Mouse (Mus musculus) T-helper 1 cell (primary cell): ENCODE measurements around the gene Chil5.
"Not testable (repeated sequence)": the region's sequence is repeated elsewhere in the genome, so short reads cannot be mapped to it uniquely, and the experiment has no call there.

ENCODE experiments used
- in situ Hi-C: fragments of 300-600 bp; cut with MboI, MseI; formaldehyde crosslinking; loops from one replicate; pipeline ENCODE4 v1.15.1; 2025; ENCODE audit warnings: high pct_unique_total_duplicates

Chil5 gene

GRCm38 (mm10) chr3:106032781-106033180, at the start of gene Chil5:
Gene Chil5 (minus strand): TSS chr3:106032814.
- in situ Hi-C loops = no loop called here

- in situ Hi-C loops = no loop called here
These were observed 42.2 kb upstream of the Chil5 start for GRCm38 (mm10) chr3:106074824-106075223.

- in situ Hi-C loops = no loop called here
These were observed 38.4 kb upstream of the Chil5 start for GRCm38 (mm10) chr3:106070994-106071393.

DNA sequence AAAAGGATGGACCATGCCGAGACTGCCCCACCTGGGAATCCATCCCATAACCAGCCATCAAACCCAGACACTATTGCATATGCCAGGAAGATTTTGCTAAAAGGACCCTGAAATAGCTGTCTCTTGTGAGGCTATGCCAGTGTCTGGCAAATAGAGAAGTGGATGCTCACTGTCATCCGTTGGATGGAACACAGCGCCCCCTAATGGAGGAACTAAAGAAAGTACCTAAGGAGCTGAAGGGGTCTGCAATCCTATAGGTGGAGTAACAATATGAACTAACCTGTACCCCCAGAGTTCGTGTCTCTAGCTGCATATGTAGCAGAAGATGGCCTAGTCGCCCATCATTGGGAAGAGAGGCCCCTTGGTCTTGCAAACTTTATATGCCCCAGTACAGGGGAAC, 35.1 kb upstream of the Chil5 start:
- in situ Hi-C loops = not testable (repeated sequence)

DNA sequence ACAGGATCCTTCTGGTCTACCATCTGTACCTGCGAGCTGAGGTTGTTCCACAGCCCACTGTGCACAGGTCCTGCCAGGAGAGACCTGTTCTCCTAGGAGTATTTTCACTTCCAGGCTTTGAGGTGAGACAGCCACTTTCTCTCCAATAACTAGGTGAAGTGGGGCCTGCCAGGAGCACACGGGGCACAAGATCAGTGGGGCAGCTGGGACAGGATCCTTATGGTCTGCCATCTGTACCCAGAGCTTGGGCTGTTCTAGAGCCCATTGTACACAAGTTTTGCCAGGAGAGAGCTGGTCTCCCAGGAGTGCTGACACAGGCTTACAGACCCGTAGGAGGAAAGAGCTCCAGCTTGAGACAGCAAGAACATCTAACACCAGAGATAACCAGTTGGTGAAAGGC, 25.4 kb upstream of the Chil5 start:
- in situ Hi-C loops = no loop called here

DNA sequence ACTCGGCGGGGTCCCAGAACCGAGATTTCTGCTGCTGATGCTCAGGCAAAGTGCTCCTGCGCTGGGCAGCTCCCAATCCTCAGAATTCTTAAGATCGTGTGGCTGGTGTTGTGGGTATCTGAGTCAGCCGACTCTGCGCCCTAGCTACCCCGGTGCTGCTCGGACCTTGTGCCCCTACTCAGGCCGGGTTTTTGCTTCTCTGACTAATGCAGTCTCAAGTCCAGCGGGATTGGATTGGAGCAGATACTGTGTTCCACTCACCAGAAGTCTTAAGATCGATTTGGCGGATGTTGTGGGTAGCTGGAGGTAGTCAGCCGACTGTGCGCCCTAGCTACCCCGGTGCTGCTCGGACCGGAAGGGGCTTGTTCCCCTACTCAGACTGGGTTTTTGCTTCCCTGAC, 19.3 kb upstream of the Chil5 start:
- in situ Hi-C loops = no loop called here

- in situ Hi-C loops = no loop called here
These were observed 7.7 kb upstream of the Chil5 start for GRCm38 (mm10) chr3:106040306-106040705.

GRCm38 (mm10) chr3:106024135-106024534, 8.5 kb downstream of the Chil5 start:
- in situ Hi-C loops = no loop called here

DNA sequence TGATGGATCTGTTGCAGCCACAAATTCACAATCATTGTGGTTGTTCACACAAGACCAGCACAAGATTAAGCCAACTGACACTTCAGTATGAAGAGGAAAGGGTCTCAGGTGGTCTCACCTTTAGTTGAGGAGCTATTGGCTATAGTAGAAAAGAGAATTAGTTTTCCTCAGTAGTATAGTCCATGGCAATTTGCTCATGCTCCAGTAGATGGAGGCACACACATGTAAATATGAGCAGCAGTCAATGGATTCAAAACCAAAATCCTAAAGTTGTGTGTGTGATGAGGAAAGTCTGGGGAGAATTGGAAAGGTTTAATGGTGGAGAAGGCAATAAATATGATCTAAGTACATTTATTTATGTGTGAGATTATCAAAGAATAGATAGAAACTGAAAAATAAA, 10.8 kb downstream of the Chil5 start:
- in situ Hi-C loops = no loop called here

- in situ Hi-C loops = no loop called here
These were observed 18.1 kb downstream of the Chil5 start, which contains the start of gene Pifo for GRCm38 (mm10) chr3:106014546-106014945. Gene Pifo (minus strand): TSS chr3:106014646.

- in situ Hi-C loops = not testable (repeated sequence)
These were observed 29.3 kb downstream of the Chil5 start for GRCm38 (mm10) chr3:106003360-106003759.

- in situ Hi-C loops = no loop called here
These were observed 30.9 kb downstream of the Chil5 start for GRCm38 (mm10) chr3:106001416-106002370.

GRCm38 (mm10) chr3:106000707-106001375, 31.8 kb downstream of the Chil5 start:
- in situ Hi-C loops = no loop called here

DNA sequence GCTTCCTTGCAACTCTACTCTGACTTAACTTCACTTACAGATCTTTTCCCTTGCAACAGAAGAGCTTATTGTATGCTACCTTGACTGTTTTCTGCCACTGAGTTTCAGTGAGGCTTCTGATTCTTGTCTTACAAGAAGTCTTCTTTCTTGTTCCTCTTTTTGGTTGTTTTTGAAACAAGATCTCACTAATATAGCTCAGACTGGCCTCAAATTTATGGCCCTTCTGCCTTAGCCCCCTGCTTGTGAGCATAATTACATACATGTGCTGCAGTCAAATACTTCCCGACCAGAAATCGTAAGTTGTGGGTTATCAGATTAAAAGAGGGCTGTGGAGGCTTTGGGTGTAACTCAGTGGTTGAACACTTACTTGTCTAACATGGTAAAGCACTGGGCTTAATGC, 37.9 kb downstream of the Chil5 start:
- in situ Hi-C loops = loop anchor here (5.0 kb wide), 1 partner anchor 453 kb away; no protein-coding TSS in a partner anchor

GRCm38 (mm10) chr3:105991653-105992283, 40.8 kb downstream of the Chil5 start:
- in situ Hi-C loops = loop anchor here (5.0 kb wide), 1 partner anchor 456 kb away; no protein-coding TSS in a partner anchor

GRCm38 (mm10) chr3:105989611-105990010, 43.0 kb downstream of the Chil5 start:
- in situ Hi-C loops = loop anchor here (5.0 to 10.0 kb wide), 2 partner anchors 225 to 458 kb away; partner anchors contain the start of gene Chil4

- in situ Hi-C loops = no loop called here
These were observed 58.4 kb downstream of the Chil5 start for GRCm38 (mm10) chr3:105974174-105974573.

- in situ Hi-C loops = no loop called here
These were observed 59.2 kb downstream of the Chil5 start, which contains the start of gene Ovgp1 for GRCm38 (mm10) chr3:105973411-105973810. Gene Ovgp1 (plus strand): TSS chr3:105973711.

- in situ Hi-C loops = no loop called here
These were observed 60.7 kb downstream of the Chil5 start for GRCm38 (mm10) chr3:105971831-105972446.
